Mouse (Mus musculus) olfactory bulb, adult 2 months (tissue): ENCODE measurements around the gene Cers4. TPM values are rescaled to one million over a fixed set of nuclear protein-coding genes. Genes with fewer than 3 reads are reported as not detected.

Experiments used
- H3K27ac ChIP-seq: fragments of 200-500 bp; 2 replicates; pipeline ENCODE4 v1.5.1; 2012; ENCODE audit warnings: low read depth, low read length; ENCODE audit not compliant: insufficient read depth
- H3K4me1 ChIP-seq: fragments of 200-500 bp; 2 replicates; pipeline ENCODE4 v1.6.1; 2012; ENCODE audit warnings: low read length; ENCODE audit not compliant: control insufficient read depth, insufficient read depth
- H3K4me3 ChIP-seq: fragments of 200-500 bp; 2 replicates; pipeline ENCODE4 v1.5.1; 2012; ENCODE audit warnings: mild to moderate bottlenecking, low read depth, low read length, moderate library complexity; ENCODE audit not compliant: insufficient read depth
- CTCF ChIP-seq: fragments of 200-500 bp; IDR thresholded peaks from 2 replicates; pipeline ENCODE4 v1.5.1; 2012; ENCODE audit warnings: low read depth, mild to moderate bottlenecking, low read length, moderate library complexity; ENCODE audit not compliant: insufficient read depth
- POLR2A ChIP-seq: fragments of 200-500 bp; IDR thresholded peaks from 2 replicates; pipeline ENCODE4 v1.6.1; 2012; ENCODE audit warnings: mild to moderate bottlenecking, low read depth, low read length, moderate library complexity; ENCODE audit not compliant: insufficient read depth
- WGBS: fragments of 180-500 bp; shearing (Covaris S2); methylation state at CpG from one replicate; pipeline ENCODE4 v1.1.7; 2018; 5-methylcytosine and 5-hydroxymethylcytosine counted together
- polyA plus RNA-seq: library from polyadenylated mRNA; stranded (reverse); fragments of >200 nt; gene quantifications from 2 replicates; pipeline ENCODE4 v1.2.4, GENCODE M21; 2012; ENCODE audit warnings: low replicate concordance; ENCODE audit not compliant: missing spikeins, insufficient read depth, insufficient read length

Gene Cers4
- polyA plus RNA-seq, 1 experiment: not detected

- Histone ChIP-seq H3K27ac (no peak overlapping the region), H3K4me3 (no peak overlapping the region), H3K4me1 (peaks cover 21% of the 10 kb centered on the region)
- WGBS: 62% methylated on average over 6 of the region's 6 CpGs
- TF ChIP-seq POLR2A (no peak), CTCF (no peak)
Observed at GRCm38 (mm10) chr8:4495976-4496375, 3.1 kb downstream of the Cers4 start.

- Histone ChIP-seq H3K27ac (no peak overlapping the region), H3K4me3 (no peak overlapping the region), H3K4me1 (peaks cover 19% of the 10 kb centered on the region)
- TF ChIP-seq CTCF (no peak), POLR2A (no peak)
- WGBS: 92% methylated on average over 1 of the region's 1 CpGs
Observed at GRCm38 (mm10) chr8:4497610-4498009, 4.8 kb downstream of the Cers4 start.

- Histone ChIP-seq H3K4me3 (no peak overlapping the region), H3K27ac (no peak overlapping the region), H3K4me1 (no peaks in the 10 kb centered on the region)
- WGBS: 91% methylated on average over 1 of the region's 1 CpGs
- TF ChIP-seq CTCF: no peak
- no peak for TF ChIP-seq POLR2A
Observed at GRCm38 (mm10) chr8:4505364-4505763, 12.5 kb downstream of the Cers4 start.

DNA sequence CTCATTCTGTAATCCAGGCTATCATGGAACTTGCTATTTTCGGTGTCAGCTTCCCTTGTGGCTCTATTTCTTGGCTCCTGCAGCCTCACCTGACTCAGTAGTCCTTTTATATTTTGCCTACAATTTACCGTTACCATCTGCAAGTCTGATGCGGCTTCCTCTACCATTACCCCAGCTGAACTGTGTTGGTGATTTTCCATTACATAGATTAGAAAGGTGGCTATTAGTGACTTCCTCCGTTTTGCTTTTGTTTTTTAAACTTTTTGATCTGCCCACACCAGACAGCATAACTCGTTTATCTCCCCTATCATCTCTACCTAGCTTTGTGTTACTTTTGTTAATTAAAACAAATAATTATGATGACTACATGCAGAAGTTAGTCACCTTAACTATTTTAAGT lies 14.7 kb downstream of the Cers4 start:
- WGBS: 21% methylated on average over 5 of the region's 5 CpGs
- no peak overlapping the region for H3K27ac ChIP-seq

GRCm38 (mm10) chr8:4510824-4511223 lies 18.0 kb downstream of the Cers4 start:
- TF ChIP-seq POLR2A: no peak
- TF ChIP-seq CTCF: no peak
- WGBS: 89% methylated on average over 4 of the region's 4 CpGs
- Histone ChIP-seq H3K27ac (no peak overlapping the region), H3K4me1 (peaks cover 10% of the 10 kb centered on the region), H3K4me3 (no peak overlapping the region)

More for the DNA sequence above, 14.7 kb downstream of the Cers4 start:
- Histone ChIP-seq H3K4me1 (peaks cover 8% of the 10 kb centered on the region), H3K4me3 (no peak overlapping the region)
- no peak for TF ChIP-seq CTCF
- no peak for TF ChIP-seq POLR2A

DNA sequence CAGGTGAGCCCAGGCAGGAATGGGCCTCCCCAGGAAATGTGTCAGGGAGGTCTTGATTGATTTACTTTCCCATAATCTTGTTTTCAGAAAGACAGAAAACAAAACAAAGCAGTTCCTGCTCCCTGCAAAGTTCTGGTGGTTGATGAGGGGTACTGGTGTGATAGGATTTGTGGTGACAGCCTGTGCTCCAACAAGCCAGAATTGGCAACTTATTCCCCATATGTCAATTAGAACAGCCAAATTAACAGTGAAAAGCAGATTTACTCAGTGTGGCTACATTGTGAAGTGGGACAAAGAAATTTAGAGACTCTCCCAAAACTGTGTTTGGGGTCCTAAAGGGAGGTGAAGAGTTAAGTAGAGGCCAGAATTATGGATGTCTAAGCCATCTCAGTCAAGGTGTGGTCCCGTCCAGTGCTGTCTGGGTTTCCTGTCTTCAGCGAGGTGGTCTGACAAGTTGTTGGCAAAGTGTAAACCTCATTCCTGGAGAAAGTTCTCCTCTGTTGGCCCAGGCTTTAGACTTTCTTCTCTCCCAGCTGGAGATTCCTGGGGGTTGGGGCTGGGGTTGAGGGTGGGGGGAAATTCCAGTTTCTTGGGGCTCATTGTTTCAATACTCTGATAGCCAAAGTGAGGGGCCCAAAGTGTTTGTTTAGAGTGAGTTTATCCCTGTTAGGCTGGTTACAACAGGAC lies 18.7 kb downstream of the Cers4 start:
- H3K4me1 ChIP-seq: peaks cover 10% of the 10 kb centered on the region
- WGBS: 54% methylated on average over 2 of the region's 2 CpGs
- TF ChIP-seq CTCF (no peak), POLR2A (no peak)
- no peak overlapping the region for H3K27ac ChIP-seq
- H3K4me3 ChIP-seq: no peak overlapping the region

- TF ChIP-seq CTCF (no peak), POLR2A (no peak)
- 41% methylated on average over 8 of the region's 8 CpGs for WGBS
- Histone ChIP-seq H3K4me1 (peaks cover 10% of the 10 kb centered on the region), H3K27ac (no peak overlapping the region), H3K4me3 (no peak overlapping the region)
Observed at GRCm38 (mm10) chr8:4512116-4512495, 19.3 kb downstream of the Cers4 start.

DNA sequence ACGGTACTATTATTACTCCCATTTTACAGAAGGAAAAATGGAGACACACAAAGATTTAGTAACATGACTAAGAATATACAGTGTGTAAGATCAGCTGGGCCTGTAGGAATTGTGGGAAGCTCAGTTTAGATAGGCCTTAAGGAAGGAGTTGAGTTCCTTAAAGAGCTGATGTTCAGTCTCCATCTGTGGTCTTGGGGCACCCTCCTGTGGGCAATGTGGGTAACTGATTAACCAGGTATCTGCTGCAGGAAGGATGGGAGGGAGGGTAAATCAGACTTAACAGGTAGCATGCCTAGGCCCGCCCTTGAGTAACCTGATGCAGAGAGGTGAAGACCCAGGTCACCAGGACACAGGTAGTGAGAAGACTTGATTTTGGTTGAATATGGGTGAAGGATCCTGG lies 23.3 kb downstream of the Cers4 start:
- WGBS: 84% methylated on average over 2 of the region's 2 CpGs
- no peak overlapping the region for H3K4me3 ChIP-seq
- TF ChIP-seq POLR2A (no peak), CTCF (no peak)
- peaks cover 8% of the 10 kb centered on the region for H3K4me1 ChIP-seq
- no peak overlapping the region for H3K27ac ChIP-seq

- WGBS: 90% methylated on average over 4 of the region's 4 CpGs
- Histone ChIP-seq H3K27ac (no peak overlapping the region), H3K4me3 (no peak overlapping the region), H3K4me1 (0 out of 2 replicates have a peak, but pooled peaks cover 4% of the 10 kb centered on the region)
- TF ChIP-seq CTCF: no peak
- TF ChIP-seq POLR2A: no peak
Observed at GRCm38 (mm10) chr8:4521472-4521871, 28.6 kb downstream of the Cers4 start.
